Mouse (Mus musculus): ENCODE results near the gene Aff1.

GRCm38 (mm10) chr5:103741443-103741842 is 49.3 kb downstream of the Aff1 start:
- TF ChIP-seq CTCF (IDR thresholded peaks at IDR 0.05) (0 out of 2 replicates have a peak, but pooled peaks have one; percentile 12), POLR2A (IDR thresholded peaks at IDR 0.05; ENCODE audit: insufficient read depth, low read depth, low read length) (no peak)
